Mouse (Mus musculus) stomach, postnatal 0 days (tissue): ENCODE measurements around the gene Tgfbr2.

ENCODE experiments used
- CTCF ChIP-seq: IDR thresholded peaks from 2 replicates; pipeline ENCODE4 v1.5.1; 2016; ENCODE audit warnings: antibody characterized with exemption, low read depth, mild to moderate bottlenecking, moderate library complexity
- EP300 ChIP-seq: optimal IDR thresholded peaks from 2 replicates; pipeline ENCODE3; 2016; ENCODE audit warnings: antibody characterized with exemption

- TF ChIP-seq CTCF (peak; percentile 63), EP300 (no peak)
These were observed 116.0 kb downstream of the Tgfbr2 start for GRCm38 (mm10) chr9:116059156-116059555.
